Mouse (Mus musculus) embryonic fibroblast, embryonic 13.5 days (primary cell): ENCODE measurements around the gene Celf2. TPM values are rescaled to one million over a fixed set of nuclear protein-coding genes. Genes with fewer than 3 reads are reported as not detected.
A peak's percentile ranks its signal among the peaks of the same experiment; 100 is the strongest.

Experiments
- H3K27ac ChIP-seq: 2 replicates; pipeline ENCODE4 v1.5.1; 2012; ENCODE audit warnings: low read length, control low read depth, inconsistent platforms; ENCODE audit not compliant: insufficient read depth
- H3K4me1 ChIP-seq: 2 replicates; pipeline ENCODE4 v1.6.1; 2011; ENCODE audit warnings: low read length; ENCODE audit not compliant: control insufficient read depth, insufficient read depth
- H3K4me3 ChIP-seq: 2 replicates; pipeline ENCODE4 v1.5.1; 2011; ENCODE audit warnings: mild to moderate bottlenecking, control low read depth, low read length; ENCODE audit not compliant: insufficient read depth
- CTCF ChIP-seq: IDR thresholded peaks from 2 replicates; pipeline ENCODE4 v1.5.1; 2011; ENCODE audit warnings: mild to moderate bottlenecking, control low read depth, low read length, moderate library complexity, borderline replicate concordance; ENCODE audit not compliant: insufficient read depth
- POLR2A ChIP-seq: IDR thresholded peaks from 2 replicates; pipeline ENCODE4 v1.6.1; 2011; ENCODE audit warnings: low read depth, mild to moderate bottlenecking, control low read depth, low read length, moderate library complexity
- polyA plus RNA-seq: library from polyadenylated mRNA; stranded (reverse); fragments of >200 nt; gene quantifications from 2 replicates; pipeline ENCODE4 v1.2.4, GENCODE M21; 2011; ENCODE audit warnings: low read depth; ENCODE audit not compliant: missing spikeins, insufficient read length

The Celf2 gene
- polyA plus RNA-seq, 1 experiment, result 36.6 TPM

- Histone ChIP-seq H3K4me3 (no peak overlapping the region), H3K27ac (no peak overlapping the region)
- TF ChIP-seq POLR2A (no peak), CTCF (no peak)
Observed at GRCm38 (mm10) chr2:6739998-6740668, 769.2 kb downstream of the Celf2 start.

DNA sequence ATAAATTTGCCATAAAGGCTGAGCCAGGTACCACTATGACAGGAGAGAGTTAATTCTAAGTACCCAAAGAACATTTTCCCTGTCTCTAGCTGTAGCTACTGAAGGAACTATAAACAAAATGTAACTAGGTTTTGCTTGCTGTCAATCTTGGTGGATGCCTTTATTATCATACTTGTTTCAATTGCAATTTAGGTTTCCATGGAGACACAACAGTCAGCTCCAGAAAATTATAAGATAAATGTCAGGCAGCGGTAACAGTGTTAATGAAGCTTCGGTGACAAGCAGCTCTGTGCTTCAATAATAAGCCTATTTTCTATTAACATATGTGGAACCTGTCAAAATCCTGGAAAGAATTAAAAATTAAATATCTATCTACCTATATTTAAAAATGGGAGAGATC, 777.3 kb downstream of the Celf2 start:
- no peak overlapping the region for H3K27ac ChIP-seq
- no peak overlapping the region for H3K4me3 ChIP-seq
- TF ChIP-seq CTCF (no peak), POLR2A (no peak)
- no peaks in the 10 kb centered on the region for H3K4me1 ChIP-seq

More at GRCm38 (mm10) chr2:6739998-6740668, 769.2 kb downstream of the Celf2 start:
- H3K4me1 ChIP-seq, result peaks cover 2% of the 10 kb centered on the region; the same call in 1 of the 2 replicates

- H3K27ac ChIP-seq, result no peak overlapping the region
- no peak overlapping the region for H3K4me3 ChIP-seq
- H3K4me1 ChIP-seq, result no peaks in the 10 kb centered on the region
- TF ChIP-seq POLR2A, result no peak
- no peak for TF ChIP-seq CTCF
Observed at GRCm38 (mm10) chr2:6730860-6731259, 778.5 kb downstream of the Celf2 start.

- no peak overlapping the region for H3K4me3 ChIP-seq
- TF ChIP-seq POLR2A (no peak), CTCF (no peak)
- no peak overlapping the region for H3K27ac ChIP-seq
- no peaks in the 10 kb centered on the region for H3K4me1 ChIP-seq
Observed at GRCm38 (mm10) chr2:6729984-6730383, 779.4 kb downstream of the Celf2 start.

DNA sequence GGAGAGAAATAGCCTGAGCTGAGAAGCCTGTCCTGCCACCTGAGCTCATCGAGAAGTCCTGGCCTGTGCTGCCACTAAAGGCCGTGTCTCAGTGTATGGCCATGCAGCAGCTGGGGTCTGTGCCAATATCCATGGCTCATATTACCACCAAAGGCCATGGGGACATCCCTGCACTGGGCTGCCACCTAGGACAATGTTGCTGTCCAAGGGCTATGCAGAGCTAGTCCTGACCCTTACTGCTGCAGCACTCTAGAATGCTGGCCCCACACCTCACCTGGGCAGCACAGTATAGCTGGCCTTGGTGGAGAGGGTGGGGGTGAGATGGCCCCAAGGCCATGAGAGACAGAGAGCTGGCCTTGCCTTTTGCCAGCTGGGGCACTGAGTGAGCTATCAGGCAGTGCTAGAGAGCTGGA, 780.5 kb downstream of the Celf2 start:
- TF ChIP-seq POLR2A (no peak), CTCF (no peak)
- Histone ChIP-seq H3K4me3 (no peak overlapping the region), H3K4me1 (peaks cover 2% of the 10 kb centered on the region), H3K27ac (no peak overlapping the region)

DNA sequence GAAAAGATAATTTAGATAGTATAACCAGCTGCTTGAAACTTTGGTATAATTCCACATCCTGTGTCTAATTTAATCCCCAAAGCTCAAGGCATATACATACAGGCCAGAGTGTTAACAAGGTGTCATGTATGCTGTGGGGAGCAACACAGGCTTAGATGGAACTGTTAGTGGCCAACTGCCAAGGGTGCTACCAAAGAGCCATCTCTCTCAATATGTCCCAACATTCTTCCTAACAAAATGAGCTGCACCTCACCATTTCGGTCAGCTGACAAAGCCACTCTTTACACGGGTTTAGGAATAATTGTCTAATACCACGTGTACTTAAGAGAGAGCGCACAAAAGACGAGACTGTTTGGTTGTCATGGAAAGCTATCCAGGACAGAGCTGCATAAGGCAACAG, 782.0 kb downstream of the Celf2 start:
- H3K4me1 ChIP-seq, result peaks cover 6% of the 10 kb centered on the region
- H3K27ac ChIP-seq, result no peak overlapping the region
- H3K4me3 ChIP-seq, result no peak overlapping the region
- TF ChIP-seq CTCF, result no peak
- no peak for TF ChIP-seq POLR2A

- H3K4me1 ChIP-seq, result peaks cover 6% of the 10 kb centered on the region
- no peak overlapping the region for H3K4me3 ChIP-seq
- H3K27ac ChIP-seq, result no peak overlapping the region
- TF ChIP-seq POLR2A (no peak), CTCF (no peak)
Observed at GRCm38 (mm10) chr2:6726071-6726470, 783.3 kb downstream of the Celf2 start.

- H3K4me1 ChIP-seq, result peaks cover 6% of the 10 kb centered on the region
- TF ChIP-seq POLR2A (no peak), CTCF (no peak)
- peak overlapping the region; percentile 66; the same call in 1 of the 2 replicates for H3K27ac ChIP-seq
- no peak overlapping the region for H3K4me3 ChIP-seq
Observed at GRCm38 (mm10) chr2:6723602-6724001, 785.8 kb downstream of the Celf2 start.

GRCm38 (mm10) chr2:6721460-6722401, 787.6 kb downstream of the Celf2 start:
- peaks cover 6% of the 10 kb centered on the region for H3K4me1 ChIP-seq
- peak overlapping the region; percentile 21 for H3K4me3 ChIP-seq
- TF ChIP-seq CTCF (no peak), POLR2A (0 out of 2 replicates have a peak, but pooled peaks have one; percentile 11)
- no peak overlapping the region for H3K27ac ChIP-seq

DNA sequence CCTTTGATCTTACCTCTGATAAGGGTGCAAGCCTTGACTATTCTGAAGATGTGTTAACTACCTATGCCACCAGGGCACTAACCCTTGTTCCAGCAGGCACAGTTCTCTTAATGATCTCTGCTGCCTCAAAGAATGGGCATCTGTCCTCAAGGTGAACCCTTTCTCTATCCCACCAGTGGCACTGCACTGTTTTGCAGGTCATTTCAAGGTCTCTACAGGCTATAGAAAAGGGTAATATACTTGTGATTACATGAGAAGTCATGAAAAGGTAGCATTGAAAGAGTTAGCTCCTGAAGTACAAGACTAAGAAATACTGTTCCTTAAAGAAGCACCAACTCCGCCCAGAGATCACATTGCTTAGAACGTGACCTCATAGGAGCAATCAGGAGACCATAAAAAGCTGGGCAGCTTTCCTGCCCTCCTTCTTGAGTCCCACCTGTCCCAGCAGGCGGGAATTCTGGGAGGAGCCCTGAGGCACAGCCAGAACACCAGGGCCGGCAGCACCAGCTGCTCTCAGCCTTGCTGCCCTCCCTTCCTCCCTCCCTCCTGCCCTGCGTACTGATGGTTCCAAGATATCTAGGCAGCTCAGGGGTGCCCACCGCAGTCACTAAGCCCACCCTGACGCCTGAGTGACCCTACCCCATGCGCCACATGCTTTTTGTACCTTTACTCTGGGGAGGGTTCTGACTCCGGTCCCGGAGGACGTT, 788.5 kb downstream of the Celf2 start:
- Histone ChIP-seq H3K4me3 (peak overlapping the region; percentile 21), H3K27ac (no peak overlapping the region), H3K4me1 (peaks cover 6% of the 10 kb centered on the region)
- TF ChIP-seq CTCF (no peak), POLR2A (no peak)
